Mouse (Mus musculus): ENCODE data around the gene Rasl10b. TPM values are rescaled to one million over a fixed set of nuclear protein-coding genes. Genes with fewer than 3 reads are reported as not detected.
A peak's percentile ranks its signal among the peaks of the same experiment; 100 is the strongest.

Gene Rasl10b
- 1.2 and 5.3 TPM in 2 replicates for polyA plus RNA-seq (2012; rRNA removed)

GRCm38 (mm10) chr11:83409087-83409754 lies at the start of gene Rasl10b:
TSS of gene Rasl10b (plus strand) at chr11:83409137.
- WGBS, result 6% methylated on average over 44 of the region's 44 CpGs

GRCm38 (mm10) chr11:83364656-83365055 lies 44.3 kb upstream of the Rasl10b start:
- DNase-seq, result no peak
- Histone ChIP-seq H3K27me3 (ENCODE audit: control insufficient read depth, insufficient read depth, low read length) (no peaks in the 10 kb centered on the region), H3K4me1 (replicated peaks; ENCODE audit: control insufficient read depth, insufficient read depth, low read length) (no peaks in the 10 kb centered on the region), H3K27ac (ENCODE audit: control insufficient read depth, insufficient read depth, low read length) (no peak overlapping the region), H3K4me3 (ENCODE audit: control insufficient read depth, insufficient read depth, low read length) (no peak overlapping the region), H3K36me3 (ENCODE audit: control insufficient read depth, insufficient read depth, low read length) (peaks cover 41% of the 10 kb centered on the region)
- TF ChIP-seq CTCF (IDR thresholded peaks at IDR 0.05; ENCODE audit: borderline replicate concordance, control insufficient read depth, extremely low read depth, insufficient read depth, low read length, poor library complexity), result no peak
- no peak for TF ChIP-seq POLR2A (IDR thresholded peaks at IDR 0.05; ENCODE audit: control insufficient read depth, extremely low read depth, insufficient read depth, low read length, poor library complexity)
- WGBS, result 97% methylated on average over 6 of the region's 6 CpGs

More at GRCm38 (mm10) chr11:83409087-83409754, at the start of gene Rasl10b:
- H3K36me3 ChIP-seq (ENCODE audit: control insufficient read depth, insufficient read depth, low read length), result no peaks in the 10 kb centered on the region
- no peak within 1 kb of the TSS for H3K27ac ChIP-seq (ENCODE audit: control insufficient read depth, insufficient read depth, low read length)
- H3K4me1 ChIP-seq (replicated peaks; ENCODE audit: control insufficient read depth, insufficient read depth, low read length), result peaks cover 3% of the 10 kb centered on the region; the same call in 1 of the 2 replicates
- no peak for DNase-seq
- TF ChIP-seq CTCF (IDR thresholded peaks at IDR 0.05; ENCODE audit: borderline replicate concordance, control insufficient read depth, extremely low read depth, insufficient read depth, low read length, poor library complexity), result no peak
- H3K27me3 ChIP-seq (ENCODE audit: control insufficient read depth, insufficient read depth, low read length), result peaks cover 7% of the 10 kb centered on the region; the same call in 1 of the 2 replicates
- peak within 1 kb of the TSS; percentile 15; the same call in 1 of the 2 replicates for H3K4me3 ChIP-seq (ENCODE audit: control insufficient read depth, insufficient read depth, low read length)

- no peak for DNase-seq
- H3K4me1 ChIP-seq (replicated peaks; ENCODE audit: control insufficient read depth, insufficient read depth, low read length), result no peaks in the 10 kb centered on the region
- H3K27me3 ChIP-seq (ENCODE audit: control insufficient read depth, insufficient read depth, low read length), result no peaks in the 10 kb centered on the region
- WGBS, result 91% methylated on average over 4 of the region's 4 CpGs
- H3K4me3 ChIP-seq (ENCODE audit: control insufficient read depth, insufficient read depth, low read length), result no peak overlapping the region
- H3K36me3 ChIP-seq (ENCODE audit: control insufficient read depth, insufficient read depth, low read length), result peaks cover 52% of the 10 kb centered on the region
- no peak overlapping the region for H3K27ac ChIP-seq (ENCODE audit: control insufficient read depth, insufficient read depth, low read length)
- TF ChIP-seq POLR2A (IDR thresholded peaks at IDR 0.05; ENCODE audit: control insufficient read depth, extremely low read depth, insufficient read depth, low read length, poor library complexity) (no peak), CTCF (IDR thresholded peaks at IDR 0.05; ENCODE audit: borderline replicate concordance, control insufficient read depth, extremely low read depth, insufficient read depth, low read length, poor library complexity) (no peak)
These were observed 37.7 kb upstream of the Rasl10b start for GRCm38 (mm10) chr11:83371267-83371666.

- no peaks in the 10 kb centered on the region for H3K4me1 ChIP-seq (replicated peaks; ENCODE audit: control insufficient read depth, insufficient read depth, low read length)
- H3K36me3 ChIP-seq (ENCODE audit: control insufficient read depth, insufficient read depth, low read length), result 0 out of 2 replicates have a peak, but pooled peaks cover 12% of the 10 kb centered on the region
- H3K27me3 ChIP-seq (ENCODE audit: control insufficient read depth, insufficient read depth, low read length), result no peaks in the 10 kb centered on the region
- WGBS, result 96% methylated on average over 7 of the region's 7 CpGs
- TF ChIP-seq CTCF (IDR thresholded peaks at IDR 0.05; ENCODE audit: borderline replicate concordance, control insufficient read depth, extremely low read depth, insufficient read depth, low read length, poor library complexity) (no peak), POLR2A (IDR thresholded peaks at IDR 0.05; ENCODE audit: control insufficient read depth, extremely low read depth, insufficient read depth, low read length, poor library complexity) (no peak)
- no peak overlapping the region for H3K4me3 ChIP-seq (ENCODE audit: control insufficient read depth, insufficient read depth, low read length)
- H3K27ac ChIP-seq (ENCODE audit: control insufficient read depth, insufficient read depth, low read length), result no peak overlapping the region
- no peak for DNase-seq
These were observed 29.1 kb upstream of the Rasl10b start for GRCm38 (mm10) chr11:83379745-83380341.

GRCm38 (mm10) chr11:83382876-83383531 lies 25.9 kb upstream of the Rasl10b start:
- 95% methylated on average over 9 of the region's 9 CpGs for WGBS
- Histone ChIP-seq H3K27me3 (ENCODE audit: control insufficient read depth, insufficient read depth, low read length) (no peaks in the 10 kb centered on the region), H3K36me3 (ENCODE audit: control insufficient read depth, insufficient read depth, low read length) (no peaks in the 10 kb centered on the region), H3K4me1 (replicated peaks; ENCODE audit: control insufficient read depth, insufficient read depth, low read length) (no peaks in the 10 kb centered on the region), H3K4me3 (ENCODE audit: control insufficient read depth, insufficient read depth, low read length) (no peak overlapping the region), H3K27ac (ENCODE audit: control insufficient read depth, insufficient read depth, low read length) (no peak overlapping the region)
- TF ChIP-seq CTCF (IDR thresholded peaks at IDR 0.05; ENCODE audit: borderline replicate concordance, control insufficient read depth, extremely low read depth, insufficient read depth, low read length, poor library complexity), result no peak
- no peak for TF ChIP-seq POLR2A (IDR thresholded peaks at IDR 0.05; ENCODE audit: control insufficient read depth, extremely low read depth, insufficient read depth, low read length, poor library complexity)
- DNase-seq, result no peak

- 97% methylated on average over 1 of the region's 1 CpGs for WGBS
- Histone ChIP-seq H3K4me3 (ENCODE audit: control insufficient read depth, insufficient read depth, low read length) (no peak overlapping the region), H3K36me3 (ENCODE audit: control insufficient read depth, insufficient read depth, low read length) (no peaks in the 10 kb centered on the region), H3K27me3 (ENCODE audit: control insufficient read depth, insufficient read depth, low read length) (no peaks in the 10 kb centered on the region), H3K27ac (ENCODE audit: control insufficient read depth, insufficient read depth, low read length) (no peak overlapping the region), H3K4me1 (replicated peaks; ENCODE audit: control insufficient read depth, insufficient read depth, low read length) (no peaks in the 10 kb centered on the region)
- no peak for DNase-seq
- TF ChIP-seq POLR2A (IDR thresholded peaks at IDR 0.05; ENCODE audit: control insufficient read depth, extremely low read depth, insufficient read depth, low read length, poor library complexity) (no peak), CTCF (IDR thresholded peaks at IDR 0.05; ENCODE audit: borderline replicate concordance, control insufficient read depth, extremely low read depth, insufficient read depth, low read length, poor library complexity) (no peak)
These were observed 25.4 kb upstream of the Rasl10b start for GRCm38 (mm10) chr11:83383532-83383887.
